Mouse (Mus musculus) splenic B cell, adult 2 months (primary cell): ENCODE data around the gene Cpn1.
"Not testable (repeated sequence)": the region's sequence is repeated elsewhere in the genome, so short reads cannot be mapped to it uniquely, and the experiment has no call there.

ENCODE experiments used
- DNase-seq: peaks from one replicate; pipeline ENCODE4 v3.0.0-alpha.2; 2011; ENCODE audit warnings: low read depth, low spot score
- H3K27me3 ChIP-seq: 2 replicates; pipeline ENCODE4 v1.6.1; 2012; ENCODE audit warnings: mild to moderate bottlenecking, low read length, moderate library complexity, mixed read lengths; ENCODE audit not compliant: control insufficient read depth, poor library complexity, insufficient read depth, severe bottlenecking
- H3K36me3 ChIP-seq: 2 replicates; pipeline ENCODE4 v1.6.1; 2012; ENCODE audit warnings: mild to moderate bottlenecking, low read length, moderate library complexity, mixed read lengths; ENCODE audit not compliant: control insufficient read depth, poor library complexity, insufficient read depth, severe bottlenecking

Cpn1 gene

DNA sequence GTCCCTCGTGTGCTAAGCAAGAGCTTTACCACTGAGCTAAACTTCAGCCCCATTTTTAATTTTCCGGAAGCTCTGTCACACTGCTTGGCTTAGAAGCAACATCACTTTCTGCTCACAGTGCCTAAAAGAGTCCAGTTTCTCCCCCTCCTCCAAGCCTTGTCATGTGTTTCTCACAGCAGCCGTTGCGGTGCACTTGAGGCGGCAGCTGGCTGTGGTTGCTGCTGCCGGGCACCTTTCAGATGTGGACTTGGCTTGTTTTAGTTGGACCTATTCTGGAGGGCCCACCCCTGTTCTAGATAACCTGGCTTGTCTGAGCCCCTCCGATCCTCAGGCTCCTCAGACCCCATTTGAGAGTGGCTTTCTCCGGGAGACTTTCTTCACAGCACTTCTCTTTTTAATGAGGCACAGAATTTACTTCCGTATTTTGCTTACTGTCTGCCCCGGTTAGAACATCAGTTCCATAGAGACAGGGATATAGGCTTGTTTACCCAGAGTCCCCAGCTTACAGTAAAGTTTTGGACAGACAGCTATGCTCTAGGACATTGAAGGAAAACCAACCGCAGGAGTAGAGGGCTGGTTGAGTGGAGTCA, 20.8 kb downstream of the Cpn1 start:
- peak; percentile 41 for DNase-seq
- H3K27me3 ChIP-seq: no peaks in the 10 kb centered on the region
- no peaks in the 10 kb centered on the region for H3K36me3 ChIP-seq

- Histone ChIP-seq H3K27me3 (no peaks in the 10 kb centered on the region), H3K36me3 (no peaks in the 10 kb centered on the region)
- no peak for DNase-seq
These were observed 23.6 kb downstream of the Cpn1 start for GRCm38 (mm10) chr19:43962795-43963194.

GRCm38 (mm10) chr19:43961185-43961584, 25.2 kb downstream of the Cpn1 start:
- no peaks in the 10 kb centered on the region for H3K36me3 ChIP-seq
- no peaks in the 10 kb centered on the region for H3K27me3 ChIP-seq
- DNase-seq: peak; percentile 61

DNA sequence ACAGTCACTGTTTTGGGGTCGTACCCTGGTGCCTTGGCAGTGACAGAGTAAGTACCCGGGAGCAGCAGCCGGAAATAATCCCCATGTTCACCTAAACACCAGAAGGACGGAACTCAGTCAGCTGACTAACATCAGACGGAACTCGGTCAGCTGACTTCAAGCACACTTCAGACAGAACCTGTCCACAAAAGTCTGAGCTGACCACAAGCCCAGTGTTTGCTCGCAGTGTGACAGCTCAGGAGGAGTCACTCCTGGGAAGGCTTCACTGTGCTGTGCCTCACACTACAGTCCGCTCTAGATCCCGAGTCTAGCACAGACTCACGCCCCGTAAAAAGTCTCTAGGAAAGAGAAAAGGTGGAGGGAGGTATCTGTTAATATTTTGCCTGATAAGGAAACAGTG, 26.3 kb downstream of the Cpn1 start:
- no peak for DNase-seq
- Histone ChIP-seq H3K27me3 (no peaks in the 10 kb centered on the region), H3K36me3 (no peaks in the 10 kb centered on the region)

DNA sequence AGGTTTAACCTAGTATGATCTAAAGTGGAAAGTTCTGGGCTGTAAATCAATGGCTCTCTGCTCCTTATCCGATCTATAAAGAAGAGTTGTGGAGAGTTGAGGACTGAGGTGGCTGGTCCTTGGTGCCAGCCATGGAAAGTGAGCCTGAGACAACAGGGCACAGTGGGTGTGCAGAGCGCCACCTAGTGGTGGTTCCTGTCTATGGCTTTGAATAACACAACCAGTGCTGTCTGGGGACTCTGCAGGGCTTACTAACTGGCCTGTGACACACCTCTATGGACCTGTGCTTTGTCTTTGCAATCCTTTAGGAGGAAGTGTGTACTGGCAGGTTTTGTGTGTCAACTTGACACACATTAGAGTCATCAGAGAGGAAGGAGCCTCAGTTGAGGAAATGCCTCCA, 27.2 kb downstream of the Cpn1 start:
- DNase-seq: peak; percentile 79
- Histone ChIP-seq H3K36me3 (no peaks in the 10 kb centered on the region), H3K27me3 (no peaks in the 10 kb centered on the region)

DNA sequence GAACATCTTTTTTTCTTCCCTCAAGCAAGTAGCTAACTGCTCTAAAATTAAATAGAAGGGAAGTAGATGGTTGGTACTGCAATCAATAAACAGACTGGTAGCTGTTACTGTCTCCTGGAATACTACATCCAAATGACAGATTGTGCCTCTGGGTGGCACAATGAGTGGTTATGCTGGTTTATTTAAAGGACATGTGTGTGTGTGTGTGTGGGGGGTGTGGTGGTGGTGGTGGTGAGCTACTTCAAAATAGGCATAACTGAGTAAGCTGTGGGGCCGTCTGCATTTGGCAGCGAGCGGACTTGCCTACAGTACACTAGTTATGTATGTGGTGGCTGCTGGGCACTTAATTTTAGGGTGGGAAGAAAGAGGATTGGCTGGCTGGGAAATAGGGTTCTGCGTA, 28.5 kb downstream of the Cpn1 start:
- no peaks in the 10 kb centered on the region for H3K27me3 ChIP-seq
- no peak for DNase-seq
- no peaks in the 10 kb centered on the region for H3K36me3 ChIP-seq

DNA sequence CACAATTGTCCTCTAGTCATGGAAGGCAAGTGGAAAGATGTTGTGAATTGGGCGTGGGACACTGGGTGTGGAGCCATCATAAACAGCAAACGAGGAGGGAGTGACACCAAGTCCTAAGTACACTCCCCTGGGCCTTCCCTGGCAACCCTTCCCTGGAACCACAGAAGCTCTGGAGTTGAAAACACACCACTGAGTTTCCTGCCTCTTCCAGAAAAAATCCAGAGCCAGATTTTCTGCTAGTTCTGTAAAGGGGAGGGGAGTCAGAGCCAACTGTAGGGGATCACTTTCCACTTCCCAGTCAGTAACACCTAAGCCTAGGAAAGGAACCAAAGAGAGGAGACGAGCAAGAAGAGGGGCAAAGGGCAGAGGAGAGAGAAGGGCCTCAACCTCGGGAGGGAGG, 29.0 kb downstream of the Cpn1 start:
- DNase-seq: no peak
- no peaks in the 10 kb centered on the region for H3K27me3 ChIP-seq
- no peaks in the 10 kb centered on the region for H3K36me3 ChIP-seq

- DNase-seq: no peak
- no peaks in the 10 kb centered on the region for H3K36me3 ChIP-seq
- no peaks in the 10 kb centered on the region for H3K27me3 ChIP-seq
These were observed 31.1 kb downstream of the Cpn1 start for GRCm38 (mm10) chr19:43955266-43955665.

DNA sequence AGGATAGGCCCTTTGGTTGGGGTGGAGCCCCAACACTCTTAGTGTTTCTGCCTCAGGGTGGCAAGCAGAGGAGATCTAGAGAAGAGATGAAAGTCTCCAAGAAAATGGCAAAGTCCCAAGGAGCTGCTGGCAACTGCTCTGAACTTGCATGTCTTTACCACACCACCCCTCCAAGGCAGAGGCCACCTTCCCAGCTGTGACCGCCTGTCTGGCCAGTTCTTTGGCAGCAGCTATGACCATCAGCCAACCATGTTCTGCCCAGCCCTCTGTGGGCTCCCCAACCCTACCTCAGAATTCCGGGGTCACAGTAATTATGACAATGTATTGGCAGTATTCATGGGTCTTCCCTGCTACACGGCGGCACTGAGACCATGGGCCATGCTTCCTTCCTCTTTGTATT, 31.5 kb downstream of the Cpn1 start:
- no peaks in the 10 kb centered on the region for H3K27me3 ChIP-seq

GRCm38 (mm10) chr19:43952936-43953335, 33.4 kb downstream of the Cpn1 start:
- H3K36me3 ChIP-seq, H3K27me3 ChIP-seq, DNase-seq: not testable (repeated sequence)

More for the DNA sequence above, 31.5 kb downstream of the Cpn1 start:
- no peak for DNase-seq
- H3K36me3 ChIP-seq: no peaks in the 10 kb centered on the region

- Histone ChIP-seq H3K27me3 (no peaks in the 10 kb centered on the region), H3K36me3 (no peaks in the 10 kb centered on the region)
- no peak for DNase-seq
These were observed 37.1 kb downstream of the Cpn1 start for GRCm38 (mm10) chr19:43949111-43949810.

DNA sequence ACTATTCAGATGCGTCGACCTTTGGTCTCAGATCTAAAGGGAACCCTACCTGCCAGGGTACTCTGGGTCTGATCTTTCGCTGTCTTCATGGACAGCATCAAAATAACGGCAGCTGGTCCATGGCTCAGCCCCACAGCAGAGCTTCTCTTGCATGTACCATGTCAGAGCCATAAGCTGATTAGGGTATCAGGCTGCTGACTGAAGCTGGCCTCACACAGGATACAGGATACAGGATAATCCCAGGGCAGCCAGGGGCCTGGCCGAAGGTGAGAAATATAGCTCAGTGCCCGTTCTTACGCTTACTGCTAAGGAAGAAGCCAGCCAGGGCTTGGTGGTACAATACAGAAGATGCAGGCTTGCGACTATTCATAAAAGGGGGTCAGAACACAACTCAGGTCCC, 41.8 kb downstream of the Cpn1 start:
- Histone ChIP-seq H3K36me3 (no peaks in the 10 kb centered on the region), H3K27me3 (no peaks in the 10 kb centered on the region)
- DNase-seq: no peak

DNA sequence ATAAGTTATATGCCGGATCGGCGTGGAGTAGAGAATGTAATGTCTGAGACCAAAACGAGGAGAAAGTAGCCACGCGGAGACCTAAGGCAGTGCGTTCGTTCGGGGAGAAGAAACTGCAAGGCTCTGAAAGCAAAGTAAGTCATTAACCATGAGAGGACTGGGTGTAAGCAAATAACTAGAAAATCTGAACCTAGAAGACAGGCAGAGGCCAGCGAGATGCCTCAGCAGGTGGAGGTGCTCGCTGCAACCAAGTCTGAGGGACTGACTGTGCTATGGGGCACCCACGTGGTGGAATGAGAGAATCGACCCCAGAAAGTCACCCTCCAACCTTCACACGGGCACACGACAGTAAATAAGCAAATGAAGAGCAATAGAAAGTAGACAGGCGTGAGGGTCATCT, 43.3 kb downstream of the Cpn1 start:
- DNase-seq: no peak
- Histone ChIP-seq H3K27me3 (no peaks in the 10 kb centered on the region), H3K36me3 (no peaks in the 10 kb centered on the region)

- peak; percentile 86 for DNase-seq
- Histone ChIP-seq H3K36me3 (no peaks in the 10 kb centered on the region), H3K27me3 (no peaks in the 10 kb centered on the region)
These were observed 46.3 kb downstream of the Cpn1 start, which contains the start of gene Dnmbp for GRCm38 (mm10) chr19:43939769-43940689. TSS of gene Dnmbp (minus strand) at chr19:43940191.

GRCm38 (mm10) chr19:43939171-43939768, 47.1 kb downstream of the Cpn1 start:
- Histone ChIP-seq H3K36me3 (no peaks in the 10 kb centered on the region), H3K27me3 (no peaks in the 10 kb centered on the region)
- DNase-seq: peak; percentile 10
